Mouse (Mus musculus): Measurements from ENCODE around the gene Mndal.
"Not testable (repeated sequence)": the region's sequence is repeated elsewhere in the genome, so short reads cannot be mapped to it uniquely, and the experiment has no call there.

The Mndal gene

GRCm38 (mm10) chr1:173887026-173887787, 55.1 kb downstream of the Mndal start:
- DNase-seq (ENCODE audit: low read depth) = not testable (repeated sequence)

GRCm38 (mm10) chr1:173880004-173880666, 62.2 kb downstream of the Mndal start:
- not testable (repeated sequence) for DNase-seq (ENCODE audit: low read depth)

GRCm38 (mm10) chr1:173879225-173879987, 62.9 kb downstream of the Mndal start:
- DNase-seq (ENCODE audit: low read depth) = not testable (repeated sequence)

- not testable (repeated sequence) for DNase-seq (ENCODE audit: low read depth)
Observed at GRCm38 (mm10) chr1:173878264-173878663, 64.0 kb downstream of the Mndal start.

DNA sequence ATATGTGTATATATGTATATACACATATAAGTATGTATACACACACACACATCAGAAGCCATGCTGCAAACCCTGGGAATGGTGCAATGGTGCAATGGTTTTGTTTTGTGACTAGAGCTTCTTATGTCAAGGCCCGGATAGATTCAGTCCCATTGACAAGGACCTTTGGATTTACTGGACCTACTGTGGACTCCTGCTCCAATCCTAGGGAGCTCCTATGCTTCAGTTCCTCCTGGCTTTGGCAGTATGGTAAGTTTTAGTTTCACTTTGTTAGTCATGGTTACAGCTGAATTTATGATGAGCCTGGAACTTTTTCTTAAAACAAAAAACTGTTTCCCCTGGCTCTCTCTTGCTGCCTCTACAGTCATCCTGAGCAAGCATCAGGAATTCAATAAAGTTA, 65.2 kb downstream of the Mndal start:
- not testable (repeated sequence) for DNase-seq (ENCODE audit: low read depth)

DNA sequence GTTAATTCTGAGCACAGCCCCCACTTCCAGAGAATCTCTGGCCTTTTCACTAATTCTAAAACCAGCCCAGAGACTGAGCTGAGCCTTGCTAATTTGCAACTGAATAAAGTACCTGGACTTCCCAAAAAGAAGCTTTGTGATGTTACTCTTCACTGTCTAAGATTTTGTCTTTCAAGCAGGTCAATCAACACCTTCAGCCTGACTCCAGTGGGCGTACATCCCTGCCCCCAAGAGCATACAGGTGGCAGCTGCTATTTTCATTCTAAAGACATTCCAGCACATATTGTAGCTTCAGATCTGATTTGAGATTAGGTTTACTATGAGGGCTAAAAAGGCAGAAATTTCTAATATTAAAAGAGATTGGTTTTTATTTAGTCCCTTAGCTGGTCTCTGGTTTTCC, 73.7 kb downstream of the Mndal start:
- DNase-seq (ENCODE audit: low read depth) = not testable (repeated sequence)

DNA sequence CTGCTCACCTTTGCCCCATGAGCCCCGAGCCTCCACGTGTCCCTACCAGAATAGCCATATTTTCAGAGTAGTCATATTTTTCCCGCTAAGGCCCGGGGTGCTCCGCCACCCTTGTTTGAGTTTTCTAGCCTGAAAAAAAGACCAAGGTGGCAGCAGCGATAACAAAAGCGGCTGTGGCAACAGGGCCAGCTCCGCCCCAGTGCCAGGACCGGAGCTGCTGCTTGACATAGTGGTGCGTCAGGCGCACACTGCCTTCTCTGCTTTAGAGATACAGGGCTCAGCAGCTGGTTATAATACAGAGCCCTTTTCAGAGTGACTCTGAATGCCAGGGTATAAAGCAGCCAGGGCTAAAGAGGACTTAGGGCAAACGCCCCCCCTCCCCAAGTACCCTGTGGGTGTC, 75.8 kb downstream of the Mndal start:
- DNase-seq (ENCODE audit: low read depth) = no peak

GRCm38 (mm10) chr1:173853711-173854110, 88.6 kb downstream of the Mndal start:
- not testable (repeated sequence) for DNase-seq (ENCODE audit: low read depth)

DNA sequence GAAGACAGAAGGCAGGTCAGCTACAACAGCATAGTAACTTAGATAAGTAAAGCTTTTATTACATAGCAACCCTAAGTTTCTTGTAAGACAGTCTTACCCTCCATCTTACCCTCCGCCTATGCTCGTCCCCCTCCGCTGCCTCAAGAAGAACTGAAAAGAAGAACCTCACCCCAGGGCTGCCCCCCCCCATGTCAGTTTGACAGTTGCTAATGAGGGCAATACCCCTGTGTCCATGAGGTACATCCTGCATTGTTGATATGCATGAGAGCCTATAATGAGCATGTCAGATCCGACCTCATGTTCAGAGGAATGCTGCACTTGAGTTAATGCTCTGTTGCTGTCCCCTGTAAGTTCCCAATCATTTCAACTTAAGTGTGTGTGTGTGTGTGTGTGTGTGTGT, 89.4 kb downstream of the Mndal start:
- not testable (repeated sequence) for DNase-seq (ENCODE audit: low read depth)

DNA sequence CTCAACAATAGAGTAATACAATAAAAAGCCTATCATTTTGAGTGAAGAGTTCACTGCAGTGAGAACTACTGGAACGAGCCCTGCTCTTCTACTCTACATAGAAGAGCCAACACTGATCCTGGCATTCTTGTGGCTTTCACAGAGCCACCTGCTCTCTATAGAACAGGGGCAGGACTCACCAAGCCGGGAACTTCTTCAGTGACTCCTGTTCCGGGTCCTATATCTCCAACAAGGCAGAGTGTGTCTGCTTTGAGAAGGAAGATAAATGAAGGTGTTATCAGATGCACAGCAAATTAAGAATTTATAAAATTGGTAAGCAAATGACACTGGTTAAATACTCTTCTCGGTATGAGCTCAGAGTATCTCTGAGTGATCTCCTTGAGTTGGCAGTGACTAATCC, 96.1 kb downstream of the Mndal start:
- DNase-seq (ENCODE audit: low read depth) = not testable (repeated sequence)

- no peak for DNase-seq (ENCODE audit: low read depth)
Observed at GRCm38 (mm10) chr1:173844754-173845153, 97.5 kb downstream of the Mndal start.

- DNase-seq (ENCODE audit: low read depth) = not testable (repeated sequence)
Observed at GRCm38 (mm10) chr1:173821481-173821803, 120.8 kb downstream of the Mndal start.

GRCm38 (mm10) chr1:173820794-173821480, 121.4 kb downstream of the Mndal start:
- not testable (repeated sequence) for DNase-seq (ENCODE audit: low read depth)

DNA sequence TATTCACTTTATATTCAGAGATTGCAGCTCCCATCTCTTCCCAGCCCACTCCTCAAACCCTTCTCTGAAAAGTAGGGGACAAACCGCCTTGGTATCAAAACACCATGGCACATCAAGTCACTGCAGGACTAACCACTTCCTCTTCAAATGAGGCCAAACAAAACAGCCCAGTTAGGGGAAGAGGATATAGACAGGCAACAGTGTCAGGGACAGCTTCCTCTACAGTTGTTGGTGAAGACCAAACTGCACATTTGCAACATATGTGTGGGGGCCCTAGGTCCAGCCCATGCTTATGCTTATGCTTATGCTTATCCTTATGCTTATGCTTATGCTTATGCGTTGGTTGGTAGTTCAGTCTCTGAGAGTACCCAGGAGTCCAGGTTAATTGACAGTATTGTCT, 133.0 kb downstream of the Mndal start:
- DNase-seq (ENCODE audit: low read depth) = not testable (repeated sequence)

GRCm38 (mm10) chr1:173802689-173803281, 139.5 kb downstream of the Mndal start:
- not testable (repeated sequence) for DNase-seq (ENCODE audit: low read depth)

GRCm38 (mm10) chr1:173802207-173802606, 140.1 kb downstream of the Mndal start:
- not testable (repeated sequence) for DNase-seq (ENCODE audit: low read depth)

- not testable (repeated sequence) for DNase-seq (ENCODE audit: low read depth)
Observed at GRCm38 (mm10) chr1:173801791-173802190, 140.5 kb downstream of the Mndal start.

Measured in fibroblast of lung, adult 2 months (primary cell).